Mouse (Mus musculus): ENCODE results near the gene Fem1a. TPM values are rescaled to one million over a fixed set of nuclear protein-coding genes. Genes with fewer than 3 reads are reported as not detected.
"Not testable (repeated sequence)": the region's sequence is repeated elsewhere in the genome, so short reads cannot be mapped to it uniquely, and the experiment has no call there.

Fem1a gene
- polyA plus RNA-seq, 1 experiment from 2014 or later: 19.4 TPM

DNA sequence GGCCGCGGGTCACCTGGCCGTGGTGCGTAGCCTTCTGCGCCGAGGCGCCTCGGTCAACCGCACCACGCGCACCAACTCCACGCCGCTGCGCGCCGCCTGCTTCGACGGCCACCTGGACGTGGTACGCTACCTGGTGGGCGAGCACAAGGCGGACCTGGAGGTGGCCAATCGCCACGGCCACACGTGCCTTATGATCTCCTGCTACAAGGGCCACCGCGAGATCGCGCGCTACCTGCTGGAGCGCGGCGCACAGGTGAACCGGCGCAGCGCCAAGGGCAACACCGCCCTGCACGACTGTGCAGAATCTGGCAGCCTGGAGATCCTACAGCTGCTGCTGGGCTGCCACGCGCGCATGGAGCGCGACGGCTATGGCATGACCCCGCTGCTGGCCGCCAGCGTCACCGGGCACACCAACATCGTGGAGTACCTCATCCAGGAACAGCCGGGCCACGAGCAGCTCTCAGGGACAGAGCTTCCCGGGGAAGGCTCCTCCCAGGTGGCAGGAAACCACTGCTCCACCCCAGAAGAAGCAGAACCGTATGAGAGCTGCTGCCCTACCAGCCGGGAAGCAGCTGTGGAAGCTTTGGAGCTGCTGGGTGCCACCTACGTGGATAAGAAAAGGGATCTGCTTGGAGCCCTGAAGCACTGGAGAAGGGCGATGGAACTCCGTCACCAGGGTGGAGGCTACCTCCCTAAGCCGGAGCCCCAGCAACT lies 728 bp downstream of the Fem1a start:
- 7% methylated on average over 58 of the region's 58 CpGs for WGBS
- Histone ChIP-seq H3K36me3 (peaks cover 30% of the 10 kb centered on the region), H3K27ac (peak overlapping the region; percentile 97), H3K9me3 (replicated peaks) (no peaks in the 10 kb centered on the region), H3K9ac (peak overlapping the region; percentile 72), H3K4me1 (replicated peaks) (peaks cover 56% of the 10 kb centered on the region), H3K27me3 (no peaks in the 10 kb centered on the region), H3K4me3 (peak overlapping the region; percentile 70), H3K4me2 (peak overlapping the region; percentile 94)
- ATAC-seq (replicated peaks; ENCODE audit: insufficient number of reproducible peaks, insufficient read depth, low FRiP score, low read depth): no peak

GRCm38 (mm10) chr17:56258269-56258668 lies 1.7 kb downstream of the Fem1a start:
- H3K4me2 ChIP-seq: peak overlapping the region; percentile 94

DNA sequence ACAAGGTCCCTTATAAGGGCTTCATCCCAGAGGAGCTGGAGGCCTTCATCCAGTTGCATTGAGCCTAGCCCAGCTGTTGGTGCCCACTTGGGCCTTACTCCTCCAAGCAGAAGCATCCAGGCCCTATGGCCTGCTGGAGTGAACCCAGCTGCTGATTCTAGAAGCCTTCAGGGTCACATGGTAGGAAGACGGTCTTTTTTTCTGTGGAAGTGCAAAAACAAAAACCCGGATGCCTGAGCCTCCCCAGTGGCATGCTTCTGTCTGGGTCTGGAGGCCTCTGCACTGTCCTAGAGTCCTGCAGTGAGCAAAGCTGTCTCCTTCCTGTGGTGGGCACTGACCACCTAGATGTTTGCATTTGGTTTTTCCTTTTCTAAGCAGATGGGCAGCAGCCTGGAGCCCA lies 2.2 kb downstream of the Fem1a start:
- ATAC-seq (replicated peaks; ENCODE audit: insufficient number of reproducible peaks, insufficient read depth, low FRiP score, low read depth); H3K9ac ChIP-seq; H3K27me3 ChIP-seq; H3K9me3 ChIP-seq (replicated peaks); H3K27ac ChIP-seq: not testable (repeated sequence)
- 58% methylated on average over 2 of the region's 2 CpGs for WGBS
- Histone ChIP-seq H3K4me2 (peak overlapping the region; percentile 94), H3K36me3 (peaks cover 30% of the 10 kb centered on the region), H3K4me1 (replicated peaks) (peaks cover 67% of the 10 kb centered on the region), H3K4me3 (peak overlapping the region; percentile 70)

More at GRCm38 (mm10) chr17:56258269-56258668, 1.7 kb downstream of the Fem1a start:
- Histone ChIP-seq H3K4me3 (peak overlapping the region; percentile 70), H3K4me1 (replicated peaks) (peaks cover 66% of the 10 kb centered on the region), H3K36me3 (peaks cover 30% of the 10 kb centered on the region)
- not testable (repeated sequence) for ATAC-seq (replicated peaks; ENCODE audit: insufficient number of reproducible peaks, insufficient read depth, low FRiP score, low read depth); H3K9ac ChIP-seq; H3K27me3 ChIP-seq; H3K27ac ChIP-seq; H3K9me3 ChIP-seq (replicated peaks)
- WGBS: 91% methylated on average over 19 of the region's 19 CpGs

- Histone ChIP-seq H3K36me3 (peaks cover 30% of the 10 kb centered on the region), H3K9me3 (replicated peaks) (no peaks in the 10 kb centered on the region), H3K9ac (peak overlapping the region; percentile 41; the same call in 1 of the 2 replicates), H3K27ac (0 out of 2 replicates have a peak overlapping the region, but pooled peaks have one; percentile 85), H3K4me1 (replicated peaks) (peaks cover 71% of the 10 kb centered on the region), H3K4me2 (peak overlapping the region; percentile 94), H3K27me3 (no peaks in the 10 kb centered on the region), H3K4me3 (peak overlapping the region; percentile 14)
- ATAC-seq (replicated peaks; ENCODE audit: insufficient number of reproducible peaks, insufficient read depth, low FRiP score, low read depth): no peak
- WGBS: 88% methylated on average over 10 of the region's 10 CpGs
Observed at GRCm38 (mm10) chr17:56259301-56260037, 2.9 kb downstream of the Fem1a start.

DNA sequence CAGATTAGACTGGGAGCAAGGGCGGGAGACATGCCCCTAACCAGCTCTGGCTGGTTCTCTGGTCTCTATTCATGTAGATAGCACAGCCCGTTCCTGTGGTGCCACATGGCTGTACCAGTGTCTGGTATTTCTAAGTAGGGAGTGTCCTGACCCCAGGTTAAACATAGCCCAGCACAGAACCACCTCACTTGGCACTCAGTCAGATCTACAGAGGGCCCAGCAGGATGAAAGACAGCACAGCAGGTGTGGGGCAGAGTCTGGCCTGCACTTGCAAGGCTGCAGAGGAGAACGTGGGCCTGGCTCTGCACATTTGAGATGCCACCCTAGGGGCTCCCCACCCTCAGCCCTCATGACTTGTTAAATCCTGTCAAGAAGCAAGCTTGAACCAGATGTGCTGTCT lies 4.6 kb downstream of the Fem1a start:
- Histone ChIP-seq H3K9ac (peak overlapping the region; percentile 41; the same call in 1 of the 2 replicates), H3K27me3 (no peaks in the 10 kb centered on the region), H3K4me3 (0 out of 2 replicates have a peak overlapping the region, but pooled peaks have one; percentile 7), H3K27ac (peak overlapping the region; percentile 85), H3K36me3 (peaks cover 30% of the 10 kb centered on the region), H3K4me1 (replicated peaks) (peaks cover 69% of the 10 kb centered on the region), H3K4me2 (peak overlapping the region; percentile 94), H3K9me3 (replicated peaks) (no peaks in the 10 kb centered on the region)
- ATAC-seq (replicated peaks; ENCODE audit: insufficient number of reproducible peaks, insufficient read depth, low FRiP score, low read depth): 0 out of 2 replicates have a peak, but pooled peaks have one; percentile 24
- 43% methylated on average over 3 of the region's 3 CpGs for WGBS

GRCm38 (mm10) chr17:56262645-56263094 lies 6.1 kb downstream of the Fem1a start:
- H3K4me1 ChIP-seq (replicated peaks): peaks cover 67% of the 10 kb centered on the region
- no peak overlapping the region for H3K9ac ChIP-seq
- no peaks in the 10 kb centered on the region for H3K27me3 ChIP-seq
- peaks cover 30% of the 10 kb centered on the region for H3K36me3 ChIP-seq
- peak overlapping the region; percentile 31 for H3K4me2 ChIP-seq
- peak; percentile 41; the same call in 1 of the 2 replicates for ATAC-seq (replicated peaks; ENCODE audit: insufficient number of reproducible peaks, insufficient read depth, low FRiP score, low read depth)
- H3K9me3 ChIP-seq (replicated peaks): no peaks in the 10 kb centered on the region
- H3K4me3 ChIP-seq: no peak overlapping the region
- 58% methylated on average over 3 of the region's 3 CpGs for WGBS
- H3K27ac ChIP-seq: peak overlapping the region; percentile 85

DNA sequence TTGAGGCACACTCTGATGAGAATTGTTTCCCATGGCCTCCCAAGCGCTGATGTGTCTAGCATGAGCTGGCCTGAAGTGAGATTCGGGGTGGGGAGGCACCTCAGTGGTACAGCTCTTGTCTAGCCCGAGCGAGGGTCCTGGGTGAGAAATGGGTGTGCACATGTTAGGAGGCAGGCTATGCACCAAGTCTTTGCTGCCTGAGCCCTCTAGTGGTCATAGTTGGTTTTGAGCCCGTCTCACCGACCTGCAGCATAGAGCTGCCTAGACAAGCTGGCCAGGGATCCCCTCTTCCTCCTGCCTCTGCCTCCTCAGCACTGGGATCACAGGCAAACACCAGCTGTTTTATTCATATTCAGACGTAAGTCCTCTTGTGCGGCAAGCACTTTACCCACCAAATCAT lies 7.4 kb downstream of the Fem1a start:
- no peak overlapping the region for H3K9ac ChIP-seq
- 0 out of 2 replicates have a peak, but pooled peaks have one; percentile 24 for ATAC-seq (replicated peaks; ENCODE audit: insufficient number of reproducible peaks, insufficient read depth, low FRiP score, low read depth)
- peak overlapping the region; percentile 34; the same call in 1 of the 2 replicates for H3K27ac ChIP-seq
- H3K36me3 ChIP-seq: peaks cover 25% of the 10 kb centered on the region
- H3K9me3 ChIP-seq (replicated peaks): no peaks in the 10 kb centered on the region
- H3K4me2 ChIP-seq: no peak overlapping the region
- no peak overlapping the region for H3K4me3 ChIP-seq
- H3K27me3 ChIP-seq: no peaks in the 10 kb centered on the region
- peaks cover 53% of the 10 kb centered on the region for H3K4me1 ChIP-seq (replicated peaks)
- WGBS: 24% methylated on average over 8 of the region's 8 CpGs

GRCm38 (mm10) chr17:56265011-56265410 lies 8.4 kb downstream of the Fem1a start:
- Histone ChIP-seq H3K36me3 (peaks cover 18% of the 10 kb centered on the region), H3K4me1 (replicated peaks) (peaks cover 48% of the 10 kb centered on the region), H3K9ac (no peak overlapping the region), H3K9me3 (replicated peaks) (no peaks in the 10 kb centered on the region), H3K4me2 (no peak overlapping the region), H3K4me3 (no peak overlapping the region), H3K27me3 (no peaks in the 10 kb centered on the region), H3K27ac (no peak overlapping the region)
- WGBS: 90% methylated on average over 4 of the region's 4 CpGs
- no peak for ATAC-seq (replicated peaks; ENCODE audit: insufficient number of reproducible peaks, insufficient read depth, low FRiP score, low read depth)

DNA sequence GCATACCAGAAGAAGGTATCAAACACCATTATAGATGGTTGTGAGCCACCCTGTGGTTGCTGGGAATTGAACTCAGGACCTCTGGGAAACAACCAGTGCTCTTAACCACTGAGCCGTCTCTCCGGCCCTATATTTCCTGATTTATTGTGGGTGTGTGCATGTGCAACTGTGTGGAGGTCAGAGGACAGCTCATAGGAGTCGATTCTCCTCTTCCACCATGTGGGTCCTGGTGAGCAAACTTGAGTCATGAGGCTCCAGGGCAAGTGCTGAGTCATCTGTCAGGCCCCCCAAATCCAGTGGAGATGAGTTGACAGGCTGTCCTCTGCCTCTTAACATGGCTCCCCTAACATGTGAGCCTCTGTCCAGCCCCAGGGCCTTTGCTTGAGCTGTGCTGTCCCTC lies 9.3 kb downstream of the Fem1a start:
- 84% methylated on average over 3 of the region's 3 CpGs for WGBS
- Histone ChIP-seq H3K27ac (no peak overlapping the region), H3K9ac (no peak overlapping the region)

DNA sequence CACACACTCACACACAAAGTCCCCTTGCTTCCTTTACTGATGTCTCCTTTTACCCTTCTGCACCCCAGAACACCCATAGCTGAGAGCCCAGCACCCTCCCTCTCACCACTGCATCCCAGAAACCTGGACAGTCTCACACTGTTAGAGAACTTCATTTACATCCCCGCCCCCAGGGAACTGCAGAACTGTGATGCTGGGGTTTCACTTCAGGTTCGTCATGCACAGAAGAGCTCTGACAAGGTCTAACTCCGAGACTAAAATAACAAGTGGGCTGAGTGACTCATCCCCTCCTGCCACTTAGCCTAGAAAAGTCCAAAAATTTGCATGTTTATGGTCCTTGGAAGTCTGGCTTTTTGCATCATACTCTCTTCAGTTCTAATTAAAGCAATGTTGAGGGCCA lies 9.7 kb downstream of the Fem1a start:
- Histone ChIP-seq H3K9ac (no peak overlapping the region; the same call in 1 of the 2 replicates), H3K27me3 (no peaks in the 10 kb centered on the region), H3K9me3 (replicated peaks) (no peaks in the 10 kb centered on the region), H3K4me2 (no peak overlapping the region), H3K36me3 (peaks cover 19% of the 10 kb centered on the region), H3K4me1 (replicated peaks) (peaks cover 36% of the 10 kb centered on the region), H3K27ac (no peak overlapping the region), H3K4me3 (no peak overlapping the region)
- no peak for ATAC-seq (replicated peaks; ENCODE audit: insufficient number of reproducible peaks, insufficient read depth, low FRiP score, low read depth)
- 37% methylated on average over 3 of the region's 3 CpGs for WGBS

More for the DNA sequence above, 9.3 kb downstream of the Fem1a start:
- H3K36me3 ChIP-seq: peaks cover 18% of the 10 kb centered on the region
- no peaks in the 10 kb centered on the region for H3K9me3 ChIP-seq (replicated peaks)
- ATAC-seq (replicated peaks; ENCODE audit: insufficient number of reproducible peaks, insufficient read depth, low FRiP score, low read depth): no peak
- H3K27me3 ChIP-seq: no peaks in the 10 kb centered on the region
- no peak overlapping the region for H3K4me2 ChIP-seq
- peaks cover 40% of the 10 kb centered on the region for H3K4me1 ChIP-seq (replicated peaks)
- H3K4me3 ChIP-seq: no peak overlapping the region

DNA sequence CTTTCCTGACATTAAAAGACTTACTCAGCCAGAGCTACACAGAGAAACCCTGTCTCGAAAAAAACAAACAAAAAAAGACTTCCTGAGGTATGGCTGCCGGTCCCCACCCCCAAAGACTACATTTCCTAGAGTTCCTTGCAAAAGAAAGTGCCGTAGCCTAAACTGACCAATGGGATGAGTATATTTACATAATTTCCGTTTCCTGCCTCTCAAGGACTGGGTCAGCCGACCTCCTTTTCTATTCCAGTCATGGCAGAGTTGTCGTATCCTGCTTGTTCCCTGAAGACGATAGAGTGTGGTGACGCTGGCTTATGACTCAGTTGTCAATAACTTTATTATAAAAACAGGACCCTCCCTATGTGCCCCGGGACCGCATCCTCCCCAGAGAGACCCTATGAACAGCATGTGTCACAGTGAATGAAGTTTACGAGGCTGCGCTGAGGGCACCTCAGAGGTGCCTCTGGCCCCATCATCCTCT lies 12.6 kb downstream of the Fem1a start:
- H3K9ac ChIP-seq: peak overlapping the region; percentile 40
- no peaks in the 10 kb centered on the region for H3K27me3 ChIP-seq
- peak overlapping the region; percentile 69 for H3K4me2 ChIP-seq
- H3K36me3 ChIP-seq: peaks cover 24% of the 10 kb centered on the region
- peak overlapping the region; percentile 47 for H3K4me3 ChIP-seq
- H3K9me3 ChIP-seq (replicated peaks): no peaks in the 10 kb centered on the region
- H3K4me1 ChIP-seq (replicated peaks): peaks cover 22% of the 10 kb centered on the region
- peak; percentile 82 for ATAC-seq (replicated peaks; ENCODE audit: insufficient number of reproducible peaks, insufficient read depth, low FRiP score, low read depth)
- peak overlapping the region; percentile 87 for H3K27ac ChIP-seq
- 19% methylated on average over 12 of the region's 12 CpGs for WGBS
